Mouse (Mus musculus): ENCODE measurements at regions not wholly inside any gene's neighbourhood (a gene's known extent, or its start where the extent isn't known, plus 50 kb on each side); places are given as distances from the start of the nearest gene placed in this dataset.

DNA sequence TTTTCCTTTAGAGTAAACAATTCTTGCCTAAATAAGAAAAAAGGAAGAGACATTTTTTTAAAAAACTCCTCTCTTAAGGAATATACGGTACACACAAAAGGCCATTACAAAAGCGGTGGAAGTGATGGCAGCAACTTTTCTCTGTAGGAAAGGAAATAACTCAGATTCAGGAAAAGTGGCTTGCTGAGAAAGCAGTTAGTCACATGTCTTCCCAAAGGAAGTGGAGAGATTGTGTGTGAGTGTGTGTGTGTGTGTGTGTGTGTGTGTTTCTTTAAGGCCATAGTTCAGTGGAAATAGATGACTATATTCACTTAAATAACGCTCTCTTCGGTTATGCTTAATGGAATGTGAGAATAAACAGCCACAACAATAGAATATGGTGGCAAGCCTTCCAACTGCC lies 57.5 kb upstream of the Dab2 start:
- Histone ChIP-seq H3K36me3 (ENCODE audit: control insufficient read depth, insufficient read depth, low read length, poor library complexity, severe bottlenecking) (no peaks in the 10 kb centered on the region), H3K4me3 (ENCODE audit: low read depth, low read length) (no peak overlapping the region), H3K9me3 (replicated peaks; ENCODE audit: control insufficient read depth, insufficient read depth, low read length, poor library complexity, severe bottlenecking) (no peaks in the 10 kb centered on the region), H3K27ac (ENCODE audit: insufficient read depth, low read length) (no peak overlapping the region), H3K27me3 (ENCODE audit: control insufficient read depth, insufficient read depth, low read length, poor library complexity, severe bottlenecking) (no peaks in the 10 kb centered on the region), H3K4me1 (ENCODE audit: control insufficient read depth, insufficient read depth, low read length) (no peaks in the 10 kb centered on the region), H3K9ac (ENCODE audit: low read depth, poor library complexity, severe bottlenecking) (no peak overlapping the region)
- no peak for TF ChIP-seq EP300 (IDR thresholded peaks at IDR 0.05; ENCODE audit: insufficient read depth, low read depth, low read length)
- TF ChIP-seq POLR2A (IDR thresholded peaks at IDR 0.05; ENCODE audit: insufficient read depth, low read length), result no peak
- TF ChIP-seq CTCF (IDR thresholded peaks at IDR 0.05; ENCODE audit: low read depth, low read length), result no peak

DNA sequence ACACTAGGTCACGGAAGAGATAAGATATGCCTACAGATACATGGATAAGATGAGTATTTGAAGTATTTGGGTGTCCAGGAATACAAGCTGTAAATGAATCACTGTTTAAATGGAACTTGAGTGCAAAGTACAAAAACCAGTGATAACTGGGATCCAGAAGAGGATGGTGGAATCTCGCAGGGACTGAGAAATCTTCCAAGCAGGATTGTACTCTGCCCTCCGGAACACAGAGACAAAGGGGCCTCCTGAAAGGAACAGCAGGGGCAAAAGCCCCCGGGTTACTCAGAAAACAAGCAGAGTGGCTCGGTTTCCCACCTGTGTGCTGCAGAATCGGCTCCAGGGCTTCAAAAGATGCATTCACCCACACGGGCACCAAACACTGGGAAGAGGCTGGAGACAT lies 55.2 kb upstream of the Dab2 start:
- no peaks in the 10 kb centered on the region for H3K27me3 ChIP-seq (ENCODE audit: control insufficient read depth, insufficient read depth, low read length, poor library complexity, severe bottlenecking)
- TF ChIP-seq EP300 (IDR thresholded peaks at IDR 0.05; ENCODE audit: insufficient read depth, low read depth, low read length), result no peak

DNA sequence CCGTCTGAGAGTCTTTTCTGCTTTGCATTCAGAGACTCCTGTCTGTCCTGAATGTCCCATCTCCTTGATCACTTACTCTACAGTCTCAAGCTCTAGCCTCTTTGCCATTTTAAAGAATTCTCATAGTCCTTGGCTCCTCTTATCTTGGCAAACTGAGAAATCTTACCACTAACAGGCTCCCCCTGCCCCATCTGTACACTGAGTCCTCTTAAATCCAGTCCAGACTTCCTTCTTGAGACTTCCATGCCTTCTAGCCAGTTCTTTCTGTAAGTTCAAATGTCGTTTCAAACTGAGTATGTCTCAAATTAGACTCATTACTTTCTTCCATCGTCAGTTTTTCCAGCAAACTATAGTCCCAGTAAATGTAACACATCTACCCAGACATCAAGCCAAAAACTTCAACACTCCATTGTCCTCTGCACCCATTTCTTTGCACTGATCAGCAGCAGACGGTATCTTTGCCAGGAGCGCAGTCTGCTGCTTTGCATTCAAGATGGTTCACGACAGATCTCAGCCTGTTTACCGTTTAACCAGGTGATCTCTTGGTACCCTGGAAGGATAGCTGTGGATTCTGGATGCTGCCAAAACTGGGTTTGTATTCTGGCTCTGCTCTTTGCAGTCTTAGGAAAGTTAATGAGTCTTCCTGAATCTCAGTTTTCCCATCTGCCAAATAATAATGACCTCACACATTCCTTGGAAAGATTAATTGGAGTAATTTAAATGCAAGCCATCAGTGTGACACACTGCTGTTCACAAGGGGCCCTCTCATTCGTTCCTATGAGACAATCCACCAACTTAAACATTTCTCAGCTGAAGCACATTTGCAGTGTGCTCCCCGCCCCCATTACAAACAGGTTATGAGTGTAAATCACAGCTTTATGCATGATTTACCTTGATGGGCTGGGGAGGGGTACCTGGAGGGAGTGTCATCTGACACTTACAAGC lies 53.4 kb upstream of the Dab2 start:
- Histone ChIP-seq H3K36me3 (ENCODE audit: control insufficient read depth, insufficient read depth, low read length, poor library complexity, severe bottlenecking) (no peaks in the 10 kb centered on the region), H3K9ac (ENCODE audit: low read depth, poor library complexity, severe bottlenecking) (no peak overlapping the region), H3K27ac (ENCODE audit: insufficient read depth, low read length) (no peak overlapping the region), H3K9me3 (replicated peaks; ENCODE audit: control insufficient read depth, insufficient read depth, low read length, poor library complexity, severe bottlenecking) (no peaks in the 10 kb centered on the region), H3K27me3 (ENCODE audit: control insufficient read depth, insufficient read depth, low read length, poor library complexity, severe bottlenecking) (no peaks in the 10 kb centered on the region; the same call in 1 of the 2 replicates), H3K4me3 (ENCODE audit: low read depth, low read length) (no peak overlapping the region), H3K4me1 (ENCODE audit: control insufficient read depth, insufficient read depth, low read length) (no peaks in the 10 kb centered on the region)
- TF ChIP-seq CTCF (IDR thresholded peaks at IDR 0.05; ENCODE audit: low read depth, low read length) (no peak), POLR2A (IDR thresholded peaks at IDR 0.05; ENCODE audit: insufficient read depth, low read length) (no peak), EP300 (IDR thresholded peaks at IDR 0.05; ENCODE audit: insufficient read depth, low read depth, low read length) (no peak)

More for the DNA sequence above, 55.2 kb upstream of the Dab2 start:
- no peaks in the 10 kb centered on the region for H3K4me1 ChIP-seq (ENCODE audit: control insufficient read depth, insufficient read depth, low read length)
- H3K36me3 ChIP-seq (ENCODE audit: control insufficient read depth, insufficient read depth, low read length, poor library complexity, severe bottlenecking), result no peaks in the 10 kb centered on the region
- no peak overlapping the region for H3K9ac ChIP-seq (ENCODE audit: low read depth, poor library complexity, severe bottlenecking)
- H3K9me3 ChIP-seq (replicated peaks; ENCODE audit: control insufficient read depth, insufficient read depth, low read length, poor library complexity, severe bottlenecking), result no peaks in the 10 kb centered on the region
- H3K4me3 ChIP-seq (ENCODE audit: low read depth, low read length), result no peak overlapping the region
- no peak overlapping the region for H3K27ac ChIP-seq (ENCODE audit: insufficient read depth, low read length)

DNA sequence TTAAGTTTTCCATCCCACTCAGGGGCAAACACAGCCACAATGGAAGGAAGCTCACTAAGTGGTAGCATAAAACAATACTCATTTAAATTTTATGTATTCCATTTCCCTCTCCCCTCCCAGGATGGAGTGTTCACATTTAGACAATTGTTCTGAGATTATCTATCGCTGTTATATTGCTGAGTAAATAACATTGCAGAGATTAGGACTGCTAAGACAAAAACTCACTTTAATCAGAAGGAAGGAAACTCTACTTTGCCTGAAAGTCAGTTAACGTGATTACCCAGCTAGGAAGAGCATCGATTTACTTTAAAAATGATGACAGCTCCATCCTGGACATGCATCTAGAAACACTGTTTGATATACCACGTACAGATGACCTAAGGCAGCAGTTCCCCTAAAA lies 51.1 kb upstream of the Dab2 start:
- H3K27ac ChIP-seq (ENCODE audit: insufficient read depth, low read length), result no peak overlapping the region
- no peaks in the 10 kb centered on the region for H3K9me3 ChIP-seq (replicated peaks; ENCODE audit: control insufficient read depth, insufficient read depth, low read length, poor library complexity, severe bottlenecking)
- H3K9ac ChIP-seq (ENCODE audit: low read depth, poor library complexity, severe bottlenecking), result no peak overlapping the region
- no peaks in the 10 kb centered on the region; the same call in 1 of the 2 replicates for H3K27me3 ChIP-seq (ENCODE audit: control insufficient read depth, insufficient read depth, low read length, poor library complexity, severe bottlenecking)
- H3K4me1 ChIP-seq (ENCODE audit: control insufficient read depth, insufficient read depth, low read length), result no peaks in the 10 kb centered on the region
- H3K36me3 ChIP-seq (ENCODE audit: control insufficient read depth, insufficient read depth, low read length, poor library complexity, severe bottlenecking), result no peaks in the 10 kb centered on the region
- no peak overlapping the region for H3K4me3 ChIP-seq (ENCODE audit: low read depth, low read length)
- no peak for TF ChIP-seq EP300 (IDR thresholded peaks at IDR 0.05; ENCODE audit: insufficient read depth, low read depth, low read length)
- no peak for TF ChIP-seq POLR2A (IDR thresholded peaks at IDR 0.05; ENCODE audit: insufficient read depth, low read length)
- no peak for TF ChIP-seq CTCF (IDR thresholded peaks at IDR 0.05; ENCODE audit: low read depth, low read length)
